Mouse (Mus musculus): ENCODE measurements at regions not wholly inside any gene's neighbourhood (a gene's known extent, or its start where the extent isn't known, plus 50 kb on each side); places are given as distances from the start of the nearest gene placed in this dataset.

- peak in 1 of 2 experiments; percentile 5 for DNase-seq (ENCODE audit: low spot score in 2 of 2)
Measured at GRCm38 (mm10) chrX:165767672-165768265, 402.5 kb upstream of the Gemin8 start.
